Comparison of ENCODE assay signal across 12 mouse cellular contexts in the genomic region with DNA sequence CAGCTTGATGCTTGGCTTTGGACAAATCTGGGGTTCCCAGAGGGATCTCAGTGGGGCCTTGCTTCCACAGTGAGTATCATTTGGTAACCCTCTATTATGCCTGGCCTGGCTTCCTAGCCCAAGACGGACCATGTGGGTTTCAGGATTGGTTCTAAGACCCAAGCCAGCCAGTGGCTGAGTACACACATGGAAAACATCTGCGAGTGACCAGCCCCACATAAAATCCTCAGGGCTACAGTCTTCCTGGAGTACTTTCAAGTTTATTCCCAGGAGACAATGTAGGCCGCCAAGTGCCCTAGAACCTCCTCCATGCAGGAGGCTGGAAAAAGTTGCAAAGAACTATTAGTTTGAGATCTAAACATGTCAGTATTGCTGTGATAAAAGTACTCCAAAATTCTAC.
DNase-seq lines count a peak whose midpoint lies in the region; ATAC-seq lines count a peak whose summit lies in the region.
"Had no signal": no experiment of that assay in that cellular context is flagged by ENCODE, and none has a peak within 500 bp of the region (broad histone marks: within the 10 kb centered on the region; RNA-seq: fewer than 3 reads in every experiment).

No protein-coding gene starts in this region.

- no peak for ATAC-seq in stomach, embryonic 15.5 days (ENCODE audit: insufficient read depth, low FRiP score, low read depth)

- peak; percentile 13 to 33 for DNase-seq in kidney, adult 8-10 months
- DNase-seq in kidney, adult 18-20 months = no peak
- DNase-seq in gastrocnemius, postnatal 36 days = peak; percentile 47 to 75
- peak; percentile 68 for DNase-seq in kidney, postnatal 14 days
- no peak for DNase-seq in ovary, postnatal 36 days (ENCODE audit: low spot score)
- DNase-seq in ovary, adult 18-20 months (ENCODE audit: low spot score) = no peak
- no peak for DNase-seq in right cerebral cortex, postnatal 14 days
- DNase-seq: cerebellum, adult 8-10 months; layer of hippocampus, postnatal 36 days; lung, embryonic 14.5 days; thymus, postnatal 14 days had no signal

- peaks cover 9% of the 10 kb centered on the region; the same call in 1 of the 2 replicates for H3K4me1 ChIP-seq in stomach, embryonic 15.5 days

- WGBS in stomach, embryonic 15.5 days = 54% methylated on average over 3 of the region's 3 CpGs

- no peaks in the 10 kb centered on the region for H3K27me3 ChIP-seq in stomach, embryonic 15.5 days (replicated peaks)

- peak overlapping the region; percentile 74 for H3K27ac ChIP-seq in stomach, embryonic 15.5 days

- H3K4me3 ChIP-seq in stomach, embryonic 15.5 days (replicated peaks) = no peak overlapping the region

- 0 out of 2 replicates have a peak, but pooled peaks cover 3% of the 10 kb centered on the region for H3K36me3 ChIP-seq in stomach, embryonic 15.5 days

- no peak overlapping the region for H3K9ac ChIP-seq in stomach, embryonic 15.5 days
- H3K9ac ChIP-seq: lung, embryonic 14.5 days had no signal

- intact Hi-C loops in gastrocnemius, postnatal 36 days (cut with DNase I) = no loop called here

- no peaks in the 10 kb centered on the region for H3K9me3 ChIP-seq in stomach, embryonic 15.5 days

- no peak overlapping the region for H3K4me2 ChIP-seq in stomach, embryonic 15.5 days
- H3K4me2 ChIP-seq: lung, embryonic 14.5 days had no signal

Comparison
In these comparisons a context has a peak if more than half of its experiments do, and no peak if none do; other contexts are left out.
1. DNase-seq: peak in kidney, adult 8-10 months (2 of 2), gastrocnemius, postnatal 36 days (2 of 2) and kidney, postnatal 14 days (single experiment); none in kidney, adult 18-20 months (single experiment), ovary, postnatal 36 days (single experiment), ovary, adult 18-20 months (single experiment) and right cerebral cortex, postnatal 14 days (single experiment).